Mouse (Mus musculus) spleen, adult 2 months (tissue): ENCODE data around the gene Gm49388. TPM values are rescaled to one million over a fixed set of nuclear protein-coding genes. Genes with fewer than 3 reads are reported as not detected.
"Not testable (repeated sequence)": the region's sequence is repeated elsewhere in the genome, so short reads cannot be mapped to it uniquely, and the experiment has no call there.

Source experiments
- DNase-seq, 2 experiments: peaks; one replicate each; pipeline versions ENCODE4 v3.0.0 to v3.0.0-alpha.2; 2012 to 2021; ENCODE audit warnings: low spot score in 2 of 2, low read depth in 1 of 2
- H3K27ac ChIP-seq: fragments of 200-500 bp; 2 replicates; pipeline ENCODE4 v1.5.1; 2012; ENCODE audit warnings: low read length, inconsistent platforms; ENCODE audit not compliant: insufficient read depth
- H3K27me3 ChIP-seq: fragments of 200-500 bp; 2 replicates; pipeline ENCODE4 v1.6.1; 2012; ENCODE audit warnings: mild to moderate bottlenecking, moderate library complexity, low read length, inconsistent platforms; ENCODE audit not compliant: control insufficient read depth, insufficient read depth
- H3K36me3 ChIP-seq: fragments of 200-500 bp; 2 replicates; pipeline ENCODE4 v1.6.1; 2012; ENCODE audit warnings: mild to moderate bottlenecking, low read length, inconsistent platforms; ENCODE audit not compliant: control insufficient read depth, insufficient read depth
- H3K4me1 ChIP-seq: fragments of 200-500 bp; 2 replicates; pipeline ENCODE4 v1.6.1; 2011; ENCODE audit warnings: inconsistent platforms; ENCODE audit not compliant: control insufficient read depth, insufficient read depth, insufficient read length
- H3K4me3 ChIP-seq: fragments of 200-500 bp; 2 replicates; pipeline ENCODE4 v1.5.1; 2011; ENCODE audit warnings: mild to moderate bottlenecking, inconsistent platforms; ENCODE audit not compliant: insufficient read depth, insufficient read length; ENCODE audit errors: extremely low read depth
- CTCF ChIP-seq: fragments of 200-500 bp; IDR thresholded peaks from 2 replicates; pipeline ENCODE4 v1.5.1; 2011; ENCODE audit warnings: mild to moderate bottlenecking, inconsistent platforms; ENCODE audit not compliant: insufficient read depth, insufficient read length, insufficient replicate concordance; ENCODE audit errors: extremely low read depth
- POLR2A ChIP-seq: fragments of 200-500 bp; IDR thresholded peaks from 2 replicates; pipeline ENCODE4 v1.6.1; 2011; ENCODE audit warnings: low read depth, low read length, inconsistent platforms
- WGBS: fragments of 180-500 bp; shearing (Covaris S2); methylation state at CpG from one replicate; pipeline ENCODE4 v1.1.7; 2018; 5-methylcytosine and 5-hydroxymethylcytosine counted together
- polyA plus RNA-seq: library from polyadenylated mRNA; depleted of rRNA; stranded (reverse); fragments of >200 nt; gene quantifications from 2 replicates; pipeline ENCODE4 v1.2.3, GENCODE M21; 2012

Gene Gm49388
- polyA plus RNA-seq, 1 experiment, result not detected

DNA sequence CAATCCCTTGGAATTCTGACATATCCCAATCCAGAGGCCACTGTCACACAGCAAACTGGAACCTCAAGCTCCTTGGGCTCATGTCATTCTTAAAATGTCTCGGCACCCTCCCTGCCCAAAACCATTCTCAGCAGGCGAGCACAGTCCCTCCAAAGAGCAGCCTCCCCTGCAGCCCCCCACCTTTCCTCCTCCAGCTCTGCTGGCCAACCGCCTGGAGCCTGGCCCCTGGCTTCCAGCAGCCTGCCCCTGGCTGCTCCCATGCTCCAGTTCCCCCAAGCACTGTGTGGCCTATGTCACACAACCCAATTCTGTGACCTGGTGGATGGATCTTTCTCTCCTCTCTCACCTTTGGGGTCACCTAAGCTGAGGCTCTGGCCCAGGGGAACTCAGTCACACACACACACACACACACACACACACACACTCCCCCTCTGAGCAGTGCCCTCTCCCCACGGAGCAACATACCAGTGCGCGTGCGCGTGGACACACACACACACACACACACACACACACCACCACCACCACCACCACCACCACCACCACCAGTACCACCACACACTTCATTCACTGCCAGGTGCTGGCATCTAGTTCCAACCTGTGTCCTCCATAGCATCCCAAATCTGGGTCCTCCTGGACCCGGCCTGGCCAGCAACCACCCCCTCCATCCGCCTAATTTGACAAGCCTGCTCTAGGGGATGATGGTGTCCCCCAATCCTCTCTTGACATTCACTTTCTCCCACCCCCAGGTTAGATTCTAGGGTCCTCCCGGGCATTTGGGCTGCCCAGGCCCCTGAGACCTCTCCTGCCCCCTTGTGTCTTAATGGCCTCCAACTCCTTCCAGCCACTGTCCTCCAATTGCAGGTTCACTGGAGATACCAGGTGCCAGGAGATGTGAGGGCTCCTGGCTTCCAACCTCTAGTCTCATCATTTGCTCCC is 38.1 kb downstream of the Gm49388 start:
- Histone ChIP-seq H3K4me1 (no peaks in the 10 kb centered on the region), H3K4me3 (no peak overlapping the region), H3K36me3 (no peaks in the 10 kb centered on the region), H3K27ac (no peak overlapping the region), H3K27me3 (0 out of 2 replicates have a peak, but pooled peaks cover 3% of the 10 kb centered on the region)
- 82% methylated on average over 11 of the region's 11 CpGs for WGBS
- no peak for DNase-seq
- TF ChIP-seq CTCF, result no peak
- TF ChIP-seq POLR2A, result no peak

DNA sequence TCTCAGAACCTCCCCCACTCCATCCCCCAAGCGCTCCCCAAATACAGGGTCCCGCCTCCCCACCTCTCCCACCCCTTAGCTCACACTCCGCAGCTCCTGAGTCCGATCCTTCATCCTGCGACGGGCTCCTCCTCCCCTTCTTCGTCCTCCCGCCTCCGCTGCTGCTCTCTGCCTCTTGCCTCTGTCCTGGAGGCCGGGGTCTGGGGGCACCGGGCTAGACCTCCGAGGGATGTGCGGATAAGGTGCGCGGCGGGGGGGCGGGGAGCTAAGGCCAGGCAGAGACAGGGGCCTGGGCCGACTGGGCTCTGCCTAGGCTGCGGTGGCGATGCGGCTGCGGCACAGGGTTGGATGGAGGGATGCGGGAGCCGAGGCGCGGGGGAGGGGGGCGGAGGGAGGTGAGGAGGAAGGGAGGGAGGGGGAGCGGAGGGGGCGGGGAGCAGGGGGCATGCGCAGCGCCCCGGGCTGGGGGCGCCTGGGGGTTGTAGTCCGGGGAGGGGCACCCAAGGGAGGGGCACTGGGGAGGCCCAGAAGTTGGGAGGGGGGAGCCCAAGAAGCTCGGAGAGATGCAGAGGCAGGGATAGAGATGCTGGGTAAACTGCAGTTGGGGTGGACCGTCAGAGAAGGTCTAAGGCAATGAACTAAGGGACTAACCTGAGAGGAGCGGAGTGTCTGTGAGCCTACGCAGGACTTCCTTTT is 38.9 kb downstream of the Gm49388 start, which contains the start of the genes Stx4a and Stx1b:
Stx4a (plus strand) TSS at position 119 of the 696 bp plus-strand sequence.
Stx1b (minus strand) TSS at position 374 of the 696 bp plus-strand sequence.
- WGBS, result 25% methylated on average over 34 of the region's 38 CpGs
- Histone ChIP-seq H3K4me3 (no peak within 1 kb of the TSS), H3K27me3 (0 out of 2 replicates have a peak, but pooled peaks cover 3% of the 10 kb centered on the region), H3K27ac (no peak within 1 kb of the TSS), H3K36me3 (no peaks in the 10 kb centered on the region), H3K4me1 (no peaks in the 10 kb centered on the region)
- TF ChIP-seq POLR2A (no peak), CTCF (no peak)
- DNase-seq, result no peak

DNA sequence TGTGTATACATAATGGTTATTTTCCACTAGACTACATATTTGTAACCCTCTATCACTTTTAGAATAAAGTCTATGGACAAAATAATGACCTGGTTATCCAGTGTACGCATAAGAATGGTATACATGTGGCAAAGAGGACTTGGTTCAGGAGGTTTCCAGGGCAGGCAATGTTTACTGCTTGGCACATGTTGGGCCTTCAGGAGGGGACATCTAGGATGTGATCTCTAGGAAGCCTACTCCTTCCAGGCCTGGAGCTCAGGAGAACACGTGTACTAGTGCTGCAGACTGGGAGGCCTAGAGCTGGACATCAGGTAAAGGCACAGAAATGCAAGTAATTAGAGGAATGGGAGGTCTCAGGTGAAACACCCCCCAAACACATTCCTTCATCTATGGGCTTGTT is 50.1 kb downstream of the Gm49388 start:
- Histone ChIP-seq H3K4me3 (no peak overlapping the region), H3K27me3 (no peaks in the 10 kb centered on the region), H3K36me3 (no peaks in the 10 kb centered on the region), H3K4me1 (no peaks in the 10 kb centered on the region), H3K27ac (no peak overlapping the region)
- 91% methylated on average over 2 of the region's 2 CpGs for WGBS
- TF ChIP-seq POLR2A (no peak), CTCF (no peak)
- no peak for DNase-seq

DNA sequence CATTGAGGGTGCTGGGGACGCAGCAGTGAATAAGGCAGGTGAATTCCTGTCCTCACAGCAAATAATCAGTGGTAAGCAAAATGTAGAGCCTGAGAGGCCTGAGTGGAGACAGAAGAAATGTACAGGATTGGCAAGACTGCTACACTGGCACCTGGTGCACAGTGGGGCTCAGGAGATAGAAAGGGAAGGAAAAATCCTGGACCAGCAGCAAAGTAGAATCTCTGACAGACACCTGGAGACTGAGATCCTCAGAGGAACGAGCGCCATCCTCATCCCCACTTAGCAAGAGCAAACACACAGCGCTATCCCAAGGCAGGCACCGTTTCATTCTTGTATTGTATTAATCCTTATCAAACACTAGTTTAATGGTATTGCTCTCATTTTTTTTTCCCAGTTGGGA is 52.1 kb downstream of the Gm49388 start:
- H3K36me3 ChIP-seq, result no peaks in the 10 kb centered on the region
- peaks cover 4% of the 10 kb centered on the region; the same call in 1 of the 2 replicates for H3K4me1 ChIP-seq
- no peak for TF ChIP-seq POLR2A
- WGBS, result 91% methylated on average over 5 of the region's 5 CpGs
- no peak overlapping the region for H3K27ac ChIP-seq
- no peak for DNase-seq
- no peak overlapping the region for H3K4me3 ChIP-seq
- no peaks in the 10 kb centered on the region for H3K27me3 ChIP-seq

DNA sequence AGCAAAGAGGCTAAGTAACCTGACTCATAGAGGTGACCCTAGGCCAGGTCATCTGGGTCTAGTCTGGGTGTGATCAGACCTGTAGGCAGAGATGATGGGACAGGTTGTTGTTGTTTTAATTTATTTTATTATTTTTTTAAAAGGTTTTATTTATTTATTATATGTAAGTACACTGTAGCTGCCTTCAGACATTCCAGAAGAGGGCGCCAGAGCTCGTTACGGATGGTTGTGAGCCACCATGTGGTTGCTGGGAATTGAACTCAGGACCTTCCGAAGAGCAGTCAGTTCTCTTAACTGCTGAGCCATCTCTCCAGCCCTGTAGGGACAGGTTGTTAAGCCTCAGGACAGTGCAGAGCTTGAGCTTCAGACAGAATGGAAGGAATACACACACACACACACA is 52.5 kb downstream of the Gm49388 start:
- H3K4me3 ChIP-seq, H3K4me1 ChIP-seq, DNase-seq, H3K36me3 ChIP-seq, H3K27ac ChIP-seq, H3K27me3 ChIP-seq: not testable (repeated sequence)
- 95% methylated on average over 4 of the region's 4 CpGs for WGBS

DNA sequence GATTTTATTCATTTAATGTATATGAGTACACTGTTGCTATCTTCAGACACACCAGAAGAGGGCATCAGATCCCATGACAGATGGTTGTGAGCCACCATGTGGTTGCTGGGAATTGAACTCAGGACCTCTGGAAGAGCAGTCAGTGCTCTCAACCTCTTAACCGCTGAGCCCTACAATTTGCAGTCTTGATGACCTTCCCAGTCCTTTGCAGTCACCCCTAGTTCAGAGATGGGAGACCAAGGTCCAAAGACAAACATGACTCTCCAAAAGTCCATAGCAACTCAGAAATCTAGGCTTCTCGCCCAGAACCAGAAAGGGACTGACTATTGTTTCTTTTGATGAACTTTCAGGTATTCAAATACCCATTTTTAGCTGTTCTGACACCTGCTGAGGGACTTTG is 54.6 kb downstream of the Gm49388 start:
- not testable (repeated sequence) for H3K4me1 ChIP-seq, H3K27ac ChIP-seq, H3K4me3 ChIP-seq, DNase-seq, H3K36me3 ChIP-seq, H3K27me3 ChIP-seq
- 96% methylated on average over 2 of the region's 2 CpGs for WGBS

DNA sequence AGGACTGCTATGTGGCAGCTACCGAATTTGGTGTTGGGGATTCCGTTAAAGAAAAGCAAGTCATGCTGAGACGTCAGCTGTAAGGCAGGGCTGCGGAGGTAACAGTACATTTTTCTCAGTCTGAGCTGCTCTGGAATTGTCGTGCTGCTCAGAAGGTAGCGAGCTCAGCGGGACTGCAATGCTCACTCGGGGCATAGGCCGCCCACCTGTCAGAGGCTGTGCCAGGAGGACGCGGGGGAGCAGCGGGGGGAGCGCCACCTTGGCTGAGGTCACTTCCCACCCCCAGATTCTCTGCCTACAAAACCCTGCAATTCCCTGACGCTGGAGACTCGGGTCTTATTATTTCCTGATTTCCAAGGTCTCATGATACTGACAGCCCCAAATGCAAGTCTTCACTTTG is 55.5 kb downstream of the Gm49388 start:
- Histone ChIP-seq H3K36me3 (peaks cover 3% of the 10 kb centered on the region; the same call in 1 of the 2 replicates), H3K4me1 (peaks cover 7% of the 10 kb centered on the region; the same call in 1 of the 2 replicates), H3K27me3 (no peaks in the 10 kb centered on the region), H3K27ac (peak overlapping the region; percentile 92), H3K4me3 (peak overlapping the region; percentile 80)
- peak; percentile 21 to 39 for DNase-seq
- under 1% methylated on average over 15 of the region's 15 CpGs for WGBS
- TF ChIP-seq CTCF (no peak), POLR2A (no peak)
